Mouse (Mus musculus) T-helper 17 cell (primary cell): ENCODE data around the gene Ccdc121.
"Not testable (repeated sequence)": the region's sequence is repeated elsewhere in the genome, so short reads cannot be mapped to it uniquely, and the experiment has no call there.

Experiments used
- in situ Hi-C, 2 experiments: fragments of 300-600 bp; cut with MboI, MseI; formaldehyde crosslinking; loops; 1 replicate in 1 of 2; 2 replicates in 1 of 2; pipeline ENCODE4 v1.15.1; 2025; ENCODE audit warnings: high pct_unique_total_duplicates in 2 of 2

Gene Ccdc121

DNA sequence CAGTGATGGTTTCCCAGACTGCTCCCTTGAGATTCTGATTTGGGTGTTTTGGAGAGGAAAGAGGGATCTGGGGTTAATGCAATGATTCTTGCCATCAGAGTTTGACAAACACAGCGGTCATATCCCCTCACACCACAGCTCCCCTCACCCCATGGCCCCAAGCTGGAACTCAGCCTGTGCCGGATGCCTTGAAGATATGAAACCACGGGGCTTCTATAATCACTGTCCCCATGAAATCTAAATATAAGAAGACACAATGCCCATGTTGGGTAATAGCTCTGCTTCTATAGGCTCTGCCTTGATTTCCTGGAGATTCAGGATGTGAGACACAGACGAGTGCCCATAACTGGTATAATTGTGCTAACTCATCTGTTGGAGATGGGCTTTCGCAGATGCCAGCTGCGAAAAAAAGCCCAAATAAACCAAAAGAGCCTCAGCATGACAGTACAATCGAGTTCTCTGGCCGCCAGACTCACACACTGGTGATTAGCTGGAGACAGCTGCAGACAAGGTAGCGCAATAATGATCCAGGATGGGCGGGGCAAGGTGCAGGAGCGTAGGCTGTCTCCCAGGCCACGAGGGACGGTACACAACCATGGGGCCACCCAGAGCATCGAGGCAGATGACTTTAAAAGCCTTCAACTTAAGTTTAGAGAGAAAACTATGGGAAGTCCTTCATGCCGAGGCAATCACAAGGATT is 1.3 kb upstream of the Ccdc121 start:
- in situ Hi-C loops = no loop called here

DNA sequence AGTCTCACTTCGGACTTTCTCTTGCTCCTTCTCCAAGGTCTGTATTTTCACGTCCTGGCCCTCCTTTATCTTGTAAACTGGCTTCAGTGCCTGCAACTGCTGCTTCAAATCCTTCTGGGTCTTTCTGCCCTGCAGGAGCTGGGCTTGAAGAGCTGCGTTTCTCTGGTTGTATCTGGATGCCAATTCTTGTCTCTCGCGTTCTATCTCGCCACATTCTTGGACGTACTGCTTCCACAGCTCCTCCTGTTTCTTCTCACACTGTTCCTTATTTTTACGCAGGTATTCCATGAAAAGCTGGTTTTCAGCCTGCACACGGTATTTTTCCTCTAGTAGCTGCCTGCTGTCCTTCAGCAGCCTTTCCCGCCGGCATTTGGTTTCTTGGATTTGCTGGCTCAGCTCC is 396 bp downstream of the Ccdc121 start:
- in situ Hi-C loops = not testable (repeated sequence)

DNA sequence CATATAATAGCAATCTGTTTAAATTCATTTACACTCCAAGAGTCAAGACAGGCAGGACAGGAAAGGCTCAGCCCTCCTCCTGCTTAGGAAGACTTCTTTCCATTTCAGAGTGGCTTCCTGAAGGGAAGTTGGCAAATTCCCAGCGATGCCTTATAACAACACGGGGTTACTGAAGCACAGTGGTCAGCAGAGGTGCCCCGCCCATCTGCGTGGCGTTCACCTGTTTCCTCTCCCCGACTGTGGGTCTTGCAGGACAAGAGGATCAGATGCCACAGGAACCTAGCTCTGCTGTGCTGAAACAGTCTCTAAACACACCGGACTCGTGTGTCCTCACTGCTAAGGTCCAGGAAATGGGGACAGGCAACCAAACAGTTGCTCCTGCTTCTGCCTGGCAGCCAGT is 5.9 kb downstream of the Ccdc121 start:
- in situ Hi-C loops = no loop called here

DNA sequence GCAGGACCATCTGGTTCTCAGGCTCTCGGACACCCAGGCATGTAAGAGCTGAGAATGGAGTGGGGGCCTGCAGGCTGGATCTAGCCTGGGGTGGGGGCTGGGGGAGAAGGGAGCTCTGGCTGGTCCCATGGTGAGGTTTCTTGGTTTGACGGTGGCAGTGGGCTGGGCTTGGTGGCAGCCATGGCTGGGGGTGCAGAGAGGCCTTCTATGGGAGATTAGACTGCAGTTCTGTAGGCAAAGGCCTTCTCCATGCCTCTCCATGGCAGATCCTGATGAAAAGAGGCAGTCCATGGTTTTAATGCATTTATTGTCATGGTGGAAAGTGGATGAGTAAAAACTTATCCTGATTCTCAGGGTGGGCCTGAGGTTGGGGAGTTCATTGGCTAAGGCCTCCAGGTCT is 7.8 kb downstream of the Ccdc121 start:
- in situ Hi-C loops = no loop called here

DNA sequence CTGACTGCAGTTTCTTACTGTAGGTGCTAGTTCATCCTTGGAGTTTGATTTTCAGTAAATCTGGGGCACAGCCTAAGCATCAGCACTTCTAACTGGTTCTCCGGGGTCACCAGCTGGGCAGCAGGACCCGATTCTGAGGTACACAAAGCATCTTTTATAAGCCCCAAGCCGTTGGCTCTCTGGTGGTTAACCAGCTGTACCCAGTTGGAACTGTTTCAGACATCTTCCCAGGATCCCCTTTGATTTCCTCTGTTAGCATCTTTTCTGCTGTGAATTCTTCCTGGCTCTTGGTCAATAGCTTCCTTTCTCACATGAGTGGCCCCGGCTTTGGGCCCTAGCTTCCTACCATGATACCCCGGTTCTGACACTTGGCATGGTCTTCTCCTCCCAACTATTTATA is 26.6 kb downstream of the Ccdc121 start:
- in situ Hi-C loops = no loop called here

DNA sequence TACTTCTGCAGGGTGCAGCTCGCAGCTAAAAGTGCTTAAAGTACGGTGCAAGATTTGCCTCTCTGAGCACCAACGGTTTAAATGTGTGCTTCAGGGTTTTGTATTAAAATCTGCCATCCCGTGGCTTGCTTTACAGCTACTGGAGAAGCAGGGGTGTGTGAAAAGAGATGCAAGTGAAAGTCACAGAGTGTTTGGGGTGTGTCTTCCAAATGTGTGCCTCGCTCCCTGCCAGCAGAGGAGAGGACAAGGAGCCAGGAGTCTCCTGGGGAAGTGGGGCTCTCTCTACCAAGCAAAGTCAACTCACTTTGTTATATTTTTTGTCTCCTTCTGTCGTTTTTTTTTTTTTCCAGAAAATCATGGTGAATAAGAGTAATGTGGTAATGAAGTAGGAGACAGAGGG is 34.7 kb downstream of the Ccdc121 start:
- in situ Hi-C loops = no loop called here

DNA sequence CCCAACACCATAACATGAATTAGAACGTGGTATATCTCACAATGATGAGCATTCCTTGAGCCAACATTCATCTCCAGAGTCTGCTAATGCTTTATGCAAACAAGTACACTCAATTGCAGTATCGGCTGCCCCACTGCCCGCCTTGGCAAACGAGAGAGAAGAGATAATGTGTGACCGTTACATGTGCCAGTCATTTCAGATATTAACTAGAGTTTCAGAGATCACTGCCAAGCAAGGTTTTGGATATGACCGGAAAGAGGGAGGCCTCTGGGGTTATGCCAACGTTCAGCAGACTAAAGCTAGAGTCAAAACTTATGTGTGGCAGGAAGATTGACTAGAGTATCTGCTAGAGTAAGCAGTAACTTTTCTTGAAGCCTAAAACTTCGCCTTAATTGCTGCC is 35.1 kb downstream of the Ccdc121 start:
- in situ Hi-C loops = no loop called here

DNA sequence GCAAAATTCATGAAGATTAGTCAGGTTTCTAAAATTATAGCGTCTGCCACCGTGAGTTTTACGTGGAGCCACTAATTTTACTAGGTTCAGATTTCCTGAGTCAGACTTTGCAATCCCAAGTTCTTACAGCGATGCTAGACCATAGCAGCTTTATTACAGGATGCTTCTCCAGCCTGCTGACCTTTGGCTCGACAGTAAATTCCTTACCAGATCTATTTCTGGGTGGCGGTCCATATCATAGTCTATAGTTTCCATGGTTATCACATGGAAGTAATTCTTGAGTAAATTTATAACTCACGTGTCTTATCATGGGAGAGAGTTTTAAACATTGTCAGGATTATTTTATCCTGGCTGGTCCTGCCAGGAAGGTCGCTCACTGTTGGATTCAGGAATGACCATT is 41.8 kb downstream of the Ccdc121 start:
- in situ Hi-C loops = loop anchor here in 1 of 2 experiments (5.0 kb wide), 1 partner anchor 63 kb away; no protein-coding TSS in a partner anchor

DNA sequence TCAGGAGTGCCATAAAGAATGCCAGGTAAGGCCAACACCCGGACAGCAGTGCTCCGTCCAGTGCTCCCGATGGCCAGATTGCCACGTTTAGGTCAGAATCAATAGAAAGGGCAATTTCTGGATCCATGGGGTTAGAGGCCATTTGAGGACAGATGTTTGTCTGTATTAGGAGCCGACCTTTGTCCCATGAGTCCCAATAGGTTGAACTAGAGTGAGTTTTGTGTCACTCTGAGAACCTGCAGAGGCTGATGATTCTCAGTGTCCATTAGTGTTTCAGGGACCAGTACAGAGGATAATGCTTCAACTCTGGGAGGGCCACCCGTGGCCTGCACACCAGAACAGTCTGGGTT is 44.0 kb downstream of the Ccdc121 start:
- in situ Hi-C loops = loop anchor here in 1 of 2 experiments (5.0 kb wide), 1 partner anchor 65 kb away; no protein-coding TSS in a partner anchor

DNA sequence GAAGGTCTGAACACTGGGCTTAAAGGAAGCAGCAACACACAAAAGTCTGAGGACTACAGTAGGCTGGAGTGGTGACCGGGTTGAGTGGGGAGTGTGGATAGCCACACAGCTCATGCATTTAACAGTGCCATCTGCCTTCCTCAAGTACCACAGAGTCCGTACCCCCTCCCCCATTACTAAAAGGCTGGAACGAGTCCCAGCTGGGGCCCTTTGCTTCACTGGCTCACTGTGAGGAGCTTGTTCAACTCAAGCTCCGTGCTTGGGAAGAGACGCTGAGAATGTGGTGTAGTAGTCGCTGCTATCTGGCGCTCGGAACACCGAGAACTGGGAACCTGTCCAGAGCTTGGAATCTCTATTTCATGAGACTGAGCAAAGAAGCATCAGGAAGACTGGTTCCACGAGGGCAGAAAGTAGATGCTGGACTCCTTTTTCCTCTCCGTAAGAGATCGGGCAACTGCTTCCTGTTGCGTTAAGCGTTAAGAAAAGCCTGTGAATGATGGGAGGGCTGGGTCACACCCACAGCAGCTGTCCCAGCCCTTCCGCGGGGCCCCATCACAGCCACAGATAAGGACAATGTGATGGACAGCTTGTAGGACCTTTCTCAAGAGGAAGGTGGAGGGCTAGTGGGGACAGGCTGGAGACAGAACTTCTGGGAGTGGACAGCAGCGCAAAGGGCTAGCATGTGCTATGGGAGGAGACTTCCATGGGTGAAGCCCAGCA is 44.5 kb downstream of the Ccdc121 start:
- in situ Hi-C loops = loop anchor here in 1 of 2 experiments (5.0 kb wide), 1 partner anchor 66 kb away; no protein-coding TSS in a partner anchor

DNA sequence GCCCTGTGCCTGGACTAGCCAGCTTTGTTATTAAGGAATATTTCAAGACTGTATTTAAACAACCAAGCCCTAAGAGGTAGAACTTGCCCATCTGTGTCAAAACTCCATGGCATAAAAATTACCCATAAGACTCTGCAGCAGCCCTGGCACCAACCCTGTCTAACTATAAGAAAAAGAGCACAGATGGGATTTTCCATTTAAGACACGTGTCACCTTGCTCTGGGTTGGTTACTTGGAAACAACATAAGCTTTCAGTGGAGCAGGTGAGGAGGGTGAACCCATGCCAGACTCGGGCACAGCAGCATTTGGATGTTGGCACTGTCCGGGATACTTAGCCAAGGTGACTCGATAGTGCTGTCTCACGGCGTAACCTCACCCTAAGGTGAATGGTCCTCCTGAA is 45.2 kb downstream of the Ccdc121 start:
- in situ Hi-C loops = loop anchor here in 1 of 2 experiments (5.0 kb wide), 1 partner anchor 66 kb away; no protein-coding TSS in a partner anchor

DNA sequence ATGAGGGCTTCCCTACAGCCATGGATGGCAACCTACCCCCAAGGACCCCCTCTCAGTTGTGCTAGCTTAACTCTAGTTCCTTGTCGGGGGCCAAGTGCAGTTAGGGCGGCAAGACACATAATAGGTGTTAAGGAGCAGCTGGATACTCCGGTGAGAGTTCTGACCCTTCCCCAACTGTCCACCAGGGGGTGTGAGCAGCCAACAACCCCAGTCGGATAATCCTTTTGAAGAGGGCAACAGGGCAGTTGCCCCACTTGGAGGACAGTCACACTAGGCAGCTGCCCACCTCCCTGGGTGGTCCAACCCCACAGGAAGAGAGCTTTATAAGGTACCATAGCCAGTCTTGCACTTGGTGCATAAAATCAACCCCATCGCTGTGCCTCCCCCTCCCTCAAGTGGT is 46.2 kb downstream of the Ccdc121 start:
- in situ Hi-C loops = loop anchor here in 1 of 2 experiments (5.0 kb wide), 1 partner anchor 67 kb away; no protein-coding TSS in a partner anchor

DNA sequence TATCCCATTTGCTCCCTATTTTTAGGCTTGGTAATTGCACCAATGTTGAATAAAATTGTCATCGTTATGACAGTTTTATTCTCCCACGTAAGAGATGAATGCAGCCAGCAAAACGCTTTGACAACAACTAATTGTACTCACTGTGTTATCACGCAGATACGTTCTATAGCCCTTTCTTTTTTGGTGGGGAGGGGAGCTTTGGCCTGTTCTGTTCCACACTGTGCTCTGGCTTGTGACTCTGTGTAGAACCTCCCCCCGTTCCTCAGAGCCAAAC is 48.4 kb downstream of the Ccdc121 start:
- in situ Hi-C loops = no loop called here

DNA sequence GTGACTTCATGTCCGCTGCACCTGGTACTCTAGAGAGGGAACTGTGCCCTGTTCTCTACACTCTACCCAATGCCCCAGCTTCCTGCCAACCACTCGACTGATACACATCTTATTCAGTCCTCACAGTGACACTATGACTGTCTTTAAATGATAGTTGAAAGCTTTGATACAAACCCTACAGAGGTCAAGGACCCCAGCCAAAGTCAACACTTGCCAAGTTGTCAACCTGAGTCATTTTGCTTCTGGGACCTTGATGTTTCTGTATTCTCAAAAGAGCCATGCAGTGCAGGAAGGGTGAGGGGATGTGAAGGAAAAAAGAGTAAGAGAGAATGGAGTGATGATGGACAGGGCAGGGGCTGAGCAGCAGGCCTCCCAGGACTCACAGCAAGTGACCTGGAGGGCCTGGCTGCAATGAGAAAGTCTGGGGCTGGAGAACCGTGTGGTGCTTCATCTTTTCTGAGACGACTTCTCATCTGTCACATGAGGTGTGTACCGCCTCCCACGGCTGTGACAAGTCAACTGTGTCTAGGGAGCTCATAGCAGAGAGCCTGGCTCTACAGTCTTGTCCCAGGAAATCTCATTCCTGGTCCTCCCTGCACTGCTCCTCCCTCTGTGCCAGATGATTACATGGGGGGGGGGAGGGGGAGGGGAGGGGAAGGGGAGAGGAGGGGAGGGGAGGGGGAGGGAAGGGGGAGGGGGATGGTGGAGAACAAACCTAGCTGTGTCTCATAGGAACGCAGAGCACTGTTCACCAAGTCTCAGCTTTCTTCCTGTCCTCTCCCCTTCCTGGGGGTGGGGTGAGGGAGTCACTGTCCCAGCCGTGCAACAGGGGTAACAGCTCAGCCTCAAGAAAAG is 49.0 kb downstream of the Ccdc121 start:
- in situ Hi-C loops = no loop called here

DNA sequence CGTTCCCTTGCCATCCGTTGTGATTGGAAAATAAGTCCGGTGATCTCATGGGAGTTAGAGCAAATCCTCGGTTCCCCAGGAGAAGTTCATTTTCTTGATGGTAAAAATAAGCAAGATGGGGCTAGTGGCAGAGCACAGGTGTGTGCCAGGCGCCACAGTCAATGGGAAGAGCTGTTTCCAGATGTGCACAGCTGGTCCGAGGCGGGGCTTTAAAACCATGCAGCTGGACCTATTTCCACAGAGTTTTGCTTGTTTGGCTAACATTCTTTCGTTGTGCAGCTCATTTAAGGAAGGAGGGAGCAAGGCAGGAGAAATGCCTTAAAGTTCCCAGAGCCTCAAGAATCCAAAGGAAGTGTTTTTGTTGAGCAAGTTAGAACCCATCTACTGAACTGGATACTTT is 49.8 kb downstream of the Ccdc121 start:
- in situ Hi-C loops = no loop called here

DNA sequence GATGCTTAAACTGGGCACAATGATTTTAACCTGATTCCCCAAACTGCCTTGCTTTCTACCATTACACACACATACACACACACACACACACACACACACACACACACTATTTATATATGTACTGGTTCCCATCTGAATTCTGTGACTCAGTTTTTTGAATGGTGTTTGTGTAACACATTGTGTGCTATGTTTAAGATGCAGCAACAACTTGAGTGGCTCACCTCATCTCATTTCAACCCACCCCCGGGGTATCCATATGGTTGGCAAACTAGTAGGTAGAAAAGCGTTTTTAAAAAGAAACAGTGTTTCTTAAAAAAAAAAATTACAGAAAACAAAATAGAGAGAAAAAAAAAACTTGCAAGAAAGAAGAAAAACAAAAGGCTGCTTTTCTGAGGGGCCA is 51.0 kb downstream of the Ccdc121 start:
- in situ Hi-C loops = no loop called here
